In genomic region chr2:60910820-60911219, GRCm38 (mm10) we compare ENCODE assay signal across 9 mouse cellular contexts. TPM values are rescaled to one million over a fixed set of nuclear protein-coding genes. Genes with fewer than 3 reads are reported as not detected.
DNase-seq lines count a peak whose midpoint lies in the region; ATAC-seq and TF ChIP-seq lines count a peak whose summit lies in the region.
"Had no signal": no experiment of that assay in that cellular context is flagged by ENCODE, and none has a peak within 500 bp of the region (broad histone marks: within the 10 kb centered on the region; RNA-seq: fewer than 3 reads in every experiment).

No protein-coding gene starts in this region.

- peaks cover 57% of the 10 kb centered on the region for H3K79me2 ChIP-seq in myocyte (ENCODE audit: control insufficient read depth, insufficient read depth)

- ATAC-seq in inflammation-experienced regulatory T-cells, adult 6 months, result no peak
- no peak for ATAC-seq in activated CD4-positive, CD25-positive, alpha-beta regulatory T cell, adult 4 months
- ATAC-seq: Patski had no signal

- peaks cover 5% of the 10 kb centered on the region for H3K36me3 ChIP-seq in myocyte (ENCODE audit: control insufficient read depth, insufficient read depth)

- no peak overlapping the region for H3K4me3 ChIP-seq in myocyte

- no peaks in the 10 kb centered on the region for H3K27me3 ChIP-seq in myocyte (ENCODE audit: control insufficient read depth, insufficient read depth, insufficient read length)
- H3K27me3 ChIP-seq: Patski had no signal

- DNase-seq in layer of hippocampus, adult 11-12 months (ENCODE audit: low spot score), result peak; percentile 55
- DNase-seq in layer of hippocampus, postnatal 10 days (ENCODE audit: low spot score in 2 of 2), result no peak
- peak; percentile 50 to 67 for DNase-seq in cerebellum, postnatal 25 days
- peak; percentile 90 to 91 for DNase-seq in heart, postnatal 10 days
- peak; percentile 20 to 45 for DNase-seq in left cerebral cortex, adult 8-10 months (ENCODE audit: low spot score in 2 of 2)

- H3K4me2 ChIP-seq in myocyte (ENCODE audit: low read depth), result no peak overlapping the region

- intact Hi-C loops in heart, postnatal 10 days (cut with DNase I), result no loop called here

- TF ChIP-seq POLR2A in myocyte (IDR thresholded peaks at IDR 0.05; ENCODE audit: insufficient read length, low read depth), result no peak

- no peak overlapping the region for H3ac ChIP-seq in myocyte (ENCODE audit: control insufficient read depth, insufficient read length)

TF ChIP-seq in myocyte, 11 proteins besides CTCF, POLR2A, EP300 and RAD21:
- TF ChIP-seq MAX (IDR thresholded peaks at IDR 0.05; ENCODE audit: low read depth) (no peak), MYOD1 (IDR thresholded peaks at IDR 0.05; ENCODE audit: control insufficient read depth in 1 of 3, insufficient read length in 2 of 3, low read depth in 2 of 3) (no peak), SRF (IDR thresholded peaks at IDR 0.05; ENCODE audit: control insufficient read depth, insufficient read length, low read depth) (no peak), MYOG (IDR thresholded peaks at IDR 0.05; ENCODE audit: control insufficient read depth in 1 of 3, insufficient read depth in 1 of 3, insufficient read length in 2 of 3, low read depth in 2 of 3) (no peak), TCF12 (IDR thresholded peaks at IDR 0.05; ENCODE audit: insufficient read depth, poor library complexity, severe bottlenecking) (no peak), TCF3 (IDR thresholded peaks at IDR 0.05; ENCODE audit: insufficient read length, low read depth) (no peak), POLR2AphosphoS2 (IDR thresholded peaks at IDR 0.05; ENCODE audit: insufficient read length, low read depth) (no peak), REST (IDR thresholded peaks at IDR 0.05; ENCODE audit: insufficient read depth, insufficient read length) (no peak), CEBPB (IDR thresholded peaks at IDR 0.05; ENCODE audit: insufficient read depth, poor library complexity, severe bottlenecking) (peak; percentile 15; the same call in 1 of the 2 replicates), USF1 (IDR thresholded peaks at IDR 0.05; ENCODE audit: low read depth) (peak; percentile 15), E2F4 (IDR thresholded peaks at IDR 0.05; ENCODE audit: insufficient read depth) (no peak)

RNA-seq across cellular contexts. Expression of gene Rbms1, which starts 52.2 kb away (rescaled TPM):
- 10 to 100 TPM; 20.5 to 21.2 TPM for total RNA-seq in layer of hippocampus, postnatal 10 days (2021)
- total RNA-seq in heart, postnatal 10 days (2021), result 10 to 100 TPM; 87.5 to 89.3 TPM
- total RNA-seq in left cerebral cortex, adult 8-10 months (2022), result 10 to 100 TPM; 20.8 to 25.4 (median 23.8) TPM
- polyA plus RNA-seq in myocyte (2012; fragmentation: generic; extraction: Trizol), result 34.8 TPM
- polyA plus RNA-seq in inflammation-experienced regulatory T-cells, adult 6 months (2017; shearing (Covaris generic)), result 10 to 100 TPM; 16.6 to 26.0 (median 22.2) TPM
- polyA plus RNA-seq in activated CD4-positive, CD25-positive, alpha-beta regulatory T cell, adult 4 months (2017; shearing (Covaris generic)), result 10 to 100 TPM; 15.3 to 29.9 TPM

Comparison
In these comparisons a context has a peak if more than half of its experiments do, and no peak if none do; other contexts are left out.
1. DNase-seq: peak in layer of hippocampus, adult 11-12 months (single experiment), cerebellum, postnatal 25 days (2 of 2), heart, postnatal 10 days (2 of 2) and left cerebral cortex, adult 8-10 months (2 of 2); none in layer of hippocampus, postnatal 10 days (0 of 2).